Mouse (Mus musculus) heart, postnatal 36 days (tissue): ENCODE results near the gene Prrc2b. TPM values are rescaled to one million over a fixed set of nuclear protein-coding genes. Genes with fewer than 3 reads are reported as not detected.

Experiments used
- DNase-seq, 2 experiments: peaks; one replicate each; pipeline ENCODE4 v3.0.0; 2021 to 2022
- intact Hi-C: fragments of 180-260 bp; cut with DNase I; formaldehyde crosslinking; loops from one replicate; pipeline ENCODE4 v1.15.1; 2025
- total RNA-seq, 2 experiments: library from RNA; stranded (reverse); gene quantifications; 2 replicates each; pipeline ENCODE4 v1.2.3; 2021

Prrc2b gene
- total RNA-seq, 2 experiments from 2014 or later, result 75.5 to 80.0 TPM

DNA sequence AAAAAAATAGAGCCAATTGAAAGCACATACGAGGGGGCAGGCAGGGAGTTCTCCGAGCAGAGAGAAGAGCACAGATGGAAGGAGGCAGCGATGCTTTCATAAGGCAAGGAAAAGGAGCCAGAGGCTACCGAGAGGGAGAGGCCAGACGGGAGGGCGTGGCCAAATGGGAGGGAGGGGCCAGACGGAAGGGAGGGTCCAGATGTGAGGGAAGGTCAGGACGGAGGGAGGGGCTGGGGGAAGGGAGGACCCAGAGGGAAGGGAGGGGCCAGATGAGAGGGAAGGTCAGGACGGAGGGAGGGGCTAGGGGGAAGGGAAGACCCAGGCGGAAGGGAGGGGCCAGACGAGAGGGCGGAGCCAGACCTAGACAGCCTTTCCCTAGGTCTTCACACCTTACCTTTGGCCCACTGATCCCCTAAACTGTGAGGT is 18.3 kb upstream of the Prrc2b start:
- peak; percentile 41 to 55 for DNase-seq
- intact Hi-C loops, result loop anchor here (2.0 to 5.0 kb wide), 2 partner anchors 95 to 216 kb away; no protein-coding TSS in a partner anchor

- peak; percentile 85 to 92 for DNase-seq
- intact Hi-C loops, result loop anchor here (2.0 to 5.0 kb wide), 2 partner anchors 57 to 97 kb away; no protein-coding TSS in a partner anchor
These were observed 16.8 kb upstream of the Prrc2b start for GRCm38 (mm10) chr2:32134039-32134438.

- intact Hi-C loops, result loop anchor here (5.0 kb wide), 2 partner anchors 100 to 165 kb away; partner anchors contain the start of genes Nup214 and Pomt1
- peak; percentile 95 to 96 for DNase-seq
These were observed 13.1 kb upstream of the Prrc2b start for GRCm38 (mm10) chr2:32137667-32138266.

DNA sequence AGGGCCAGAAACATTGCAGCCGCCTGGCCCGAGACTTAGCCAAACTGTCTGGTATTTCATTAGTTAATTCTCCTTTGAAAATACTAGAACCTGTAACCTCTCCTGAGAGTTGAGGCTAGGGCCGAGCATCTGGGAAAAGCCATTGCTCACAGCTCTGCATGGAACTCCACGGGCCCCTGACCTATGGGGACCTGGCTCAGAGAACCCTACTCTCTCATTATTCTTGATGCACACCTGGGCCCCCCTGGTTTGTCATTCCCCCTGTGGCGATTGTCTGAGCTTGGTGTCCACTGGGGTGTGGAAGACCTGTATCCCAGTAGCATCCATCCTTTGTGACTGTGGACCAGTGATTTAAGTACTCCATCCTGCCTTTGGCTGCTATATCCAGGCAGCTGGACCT is 11.5 kb upstream of the Prrc2b start:
- intact Hi-C loops, result loop anchor here (5.0 kb wide), 2 partner anchors 98 to 167 kb away; partner anchors contain the start of genes Nup214 and Pomt1
- DNase-seq, result no peak

- DNase-seq, result no peak
- intact Hi-C loops, result no loop called here
These were observed 10.4 kb upstream of the Prrc2b start for GRCm38 (mm10) chr2:32140498-32140934.

- DNase-seq, result no peak
- intact Hi-C loops, result no loop called here
These were observed 9.3 kb upstream of the Prrc2b start for GRCm38 (mm10) chr2:32141602-32142001.

GRCm38 (mm10) chr2:32142368-32142767 is 8.5 kb upstream of the Prrc2b start:
- intact Hi-C loops, result no loop called here

GRCm38 (mm10) chr2:32144633-32145032 is 6.2 kb upstream of the Prrc2b start:
- intact Hi-C loops, result no loop called here
- no peak for DNase-seq

More at GRCm38 (mm10) chr2:32142368-32142767, 8.5 kb upstream of the Prrc2b start:
- DNase-seq, result no peak

- intact Hi-C loops, result no loop called here
- DNase-seq, result no peak
These were observed 4.2 kb upstream of the Prrc2b start for GRCm38 (mm10) chr2:32146617-32147162.

GRCm38 (mm10) chr2:32150135-32150534 is 747 bp upstream of the Prrc2b start:
- DNase-seq, result no peak
- intact Hi-C loops, result loop anchor here (2.0 kb wide), 1 partner anchor 43 kb away; no protein-coding TSS in a partner anchor

DNA sequence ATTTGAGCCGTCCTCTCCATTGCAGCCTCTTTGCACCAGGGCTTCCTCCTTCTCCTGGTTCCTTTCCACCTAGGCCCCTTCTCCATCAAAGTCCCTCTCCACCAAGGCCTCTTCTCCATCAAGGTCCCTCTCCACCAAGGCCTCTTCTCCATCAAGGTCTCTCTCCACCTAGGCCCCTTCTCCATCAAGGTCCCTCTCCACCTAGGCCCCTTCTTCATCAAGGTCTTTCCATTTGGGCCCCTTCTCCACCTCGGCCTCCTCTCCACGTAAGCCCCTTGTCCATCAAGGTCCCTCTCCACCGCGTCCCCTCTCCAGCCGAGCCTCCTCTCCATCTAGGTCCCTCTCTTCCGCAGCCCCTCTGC is 339 bp upstream of the Prrc2b start:
- DNase-seq, result no peak
- intact Hi-C loops, result loop anchor here (2.0 kb wide), 1 partner anchor 42 kb away; no protein-coding TSS in a partner anchor

- intact Hi-C loops, result loop anchor here (2.0 kb wide), 2 partner anchors 23 to 41 kb away; no protein-coding TSS in a partner anchor
- peak in 1 of 2 experiments; percentile 51 for DNase-seq
These were observed 931 bp downstream of the Prrc2b start for GRCm38 (mm10) chr2:32151660-32152366.

DNA sequence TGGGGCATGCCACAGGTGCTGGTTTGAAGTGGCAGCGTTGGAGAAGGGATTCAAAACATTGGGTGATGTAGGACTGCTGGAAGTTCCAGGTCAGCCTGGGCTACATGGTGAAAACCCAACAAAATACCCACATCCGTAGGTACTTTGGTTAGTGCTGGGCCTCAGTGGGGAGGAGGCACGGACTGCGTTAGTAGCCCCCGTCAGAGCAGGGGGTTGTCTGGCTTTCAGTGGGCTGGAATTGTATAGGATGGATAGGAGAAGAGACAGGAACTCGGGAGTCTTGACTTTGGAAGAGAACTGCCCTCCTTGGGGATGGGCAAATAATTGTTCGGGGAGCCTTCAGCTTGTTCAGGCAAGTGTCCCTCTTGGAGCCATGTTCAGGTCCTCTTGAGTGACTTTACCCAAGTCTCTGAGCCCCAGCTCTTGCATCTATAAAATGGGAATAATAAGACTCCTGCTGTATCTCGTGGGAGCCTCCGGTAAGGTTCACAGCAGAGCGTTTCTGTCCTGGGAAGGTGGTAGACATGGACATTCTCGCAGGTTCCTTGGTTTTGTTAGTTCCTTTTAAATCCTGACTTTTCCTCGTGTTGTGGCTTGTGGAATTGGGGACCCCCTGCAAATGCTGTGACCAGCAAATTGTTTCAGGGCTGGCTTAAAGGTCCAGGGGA is 1.6 kb downstream of the Prrc2b start:
- intact Hi-C loops, result loop anchor here (2.0 kb wide), 1 partner anchor 22 kb away; no protein-coding TSS in a partner anchor
- no peak for DNase-seq

DNA sequence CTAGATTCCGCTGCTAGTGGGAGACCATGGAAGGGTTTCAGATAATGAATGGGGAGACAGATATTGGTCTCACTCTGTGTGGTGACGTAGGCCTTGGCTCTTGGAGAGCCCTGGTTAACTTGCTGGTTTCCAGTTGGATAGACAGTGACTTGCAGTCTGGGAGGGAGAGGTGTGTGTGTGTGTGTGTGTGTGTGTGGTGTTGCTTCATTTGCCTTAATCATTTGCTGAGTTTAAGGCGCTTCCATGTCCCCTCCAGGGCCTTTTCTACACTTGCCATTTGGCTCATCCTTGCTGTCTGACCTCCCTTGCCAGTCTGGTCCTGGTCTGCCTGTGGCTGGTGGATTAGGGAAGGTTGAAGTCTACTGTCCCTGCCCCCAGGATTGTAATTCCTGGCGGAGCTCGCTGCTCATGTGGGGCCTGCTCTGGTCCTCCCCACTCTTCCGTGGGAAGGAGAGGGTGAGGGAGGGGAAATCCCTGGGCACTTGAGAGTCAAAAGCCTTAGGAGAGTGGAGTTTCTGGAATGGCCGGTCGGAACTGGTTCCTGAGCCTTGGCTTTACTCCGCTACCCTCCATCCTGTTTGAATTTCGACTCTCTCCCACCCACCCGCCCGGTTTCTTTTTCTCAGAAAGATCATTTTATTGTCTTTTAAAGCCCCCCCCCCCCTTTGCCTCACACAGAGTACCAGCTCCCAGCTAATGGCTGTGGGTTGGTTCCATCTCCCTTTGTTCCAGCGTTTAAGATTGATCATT is 2.3 kb downstream of the Prrc2b start:
- intact Hi-C loops, result loop anchor here (2.0 kb wide), 1 partner anchor 22 kb away; no protein-coding TSS in a partner anchor
- no peak for DNase-seq

DNA sequence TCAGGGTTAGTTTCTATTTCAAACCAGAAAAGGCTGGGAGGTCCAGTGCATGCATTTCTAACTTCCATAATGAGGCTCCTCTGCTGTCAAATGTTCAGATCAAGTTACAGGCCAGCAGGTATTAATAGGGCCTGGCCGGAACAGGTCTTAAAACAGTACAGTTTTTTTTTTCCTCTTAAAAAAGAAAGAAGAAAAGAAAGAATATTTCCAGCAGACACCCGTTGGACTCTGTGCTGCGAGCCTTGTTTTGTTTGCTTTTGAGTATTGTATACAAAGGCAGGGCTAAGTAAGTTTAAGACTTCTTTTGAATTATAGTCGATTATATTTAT is 2.9 kb downstream of the Prrc2b start:
- no peak for DNase-seq
- intact Hi-C loops, result loop anchor here (2.0 kb wide), 1 partner anchor 21 kb away; no protein-coding TSS in a partner anchor

GRCm38 (mm10) chr2:32154334-32154997 is 3.6 kb downstream of the Prrc2b start:
- DNase-seq, result no peak
- intact Hi-C loops, result no loop called here

DNA sequence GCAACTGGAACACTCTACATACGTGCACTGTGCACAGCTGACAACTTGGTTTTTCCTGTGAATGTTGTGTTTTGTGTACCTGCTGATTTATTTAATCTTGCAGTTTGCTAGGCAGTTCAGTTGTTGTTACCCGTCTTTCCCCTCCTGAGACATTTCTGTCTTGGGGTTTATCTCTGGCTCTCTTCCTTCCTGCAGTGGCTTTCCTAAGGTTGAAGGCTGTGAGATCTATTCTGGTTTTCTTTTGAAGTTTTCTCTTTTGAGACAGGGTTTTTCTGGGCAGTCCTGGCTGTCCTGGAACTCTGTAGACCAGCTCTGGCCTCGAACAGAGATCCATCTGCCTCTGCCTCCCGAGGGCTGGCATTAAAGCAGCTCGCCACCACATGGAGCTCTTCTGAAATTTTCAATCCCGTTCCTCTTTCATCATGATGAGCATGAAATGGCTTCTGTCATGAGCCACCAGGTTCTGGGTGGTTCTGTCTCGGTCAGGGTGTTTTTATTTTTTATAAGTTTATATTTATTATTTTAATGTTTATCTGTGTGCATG is 4.2 kb downstream of the Prrc2b start:
- intact Hi-C loops, result no loop called here
- no peak for DNase-seq

GRCm38 (mm10) chr2:32155614-32156013 is 4.7 kb downstream of the Prrc2b start:
- DNase-seq, result no peak
- intact Hi-C loops, result no loop called here

DNA sequence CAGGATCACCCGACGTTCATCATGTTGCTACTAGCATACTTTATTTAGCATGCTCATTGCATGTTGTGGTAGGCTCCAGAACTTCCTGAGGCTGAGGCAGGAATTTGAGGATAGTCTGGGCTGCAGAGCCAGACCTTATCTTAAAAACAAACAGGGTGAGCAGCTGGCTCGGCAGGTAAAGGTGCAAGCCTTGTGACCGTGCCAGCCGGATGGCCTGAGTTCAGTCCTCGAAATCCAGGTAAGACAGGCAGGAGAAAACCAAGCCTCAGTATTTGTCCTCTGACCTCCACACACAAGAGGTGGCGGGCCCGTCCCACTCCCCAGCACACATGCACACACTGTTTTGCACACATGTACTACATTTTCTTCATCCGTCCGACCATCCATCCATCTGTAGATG is 5.8 kb downstream of the Prrc2b start:
- intact Hi-C loops, result no loop called here
- DNase-seq, result no peak
